15 mouse cellular contexts compared by ENCODE assay signal in genomic region chr13:94253052-94253451, GRCm38 (mm10).
"Had no signal": no experiment of that assay in that cellular context is flagged by ENCODE, and none has a peak within 500 bp of the region (broad histone marks: within the 10 kb centered on the region; RNA-seq: fewer than 3 reads in every experiment).

No protein-coding gene starts in this region.

- H3K9ac ChIP-seq: hindbrain, embryonic 14.5 days; limb, embryonic 12.5 days; liver, embryonic 13.5 days; lung, embryonic 14.5 days; midbrain, embryonic 13.5 days; neural tube, embryonic 15.5 days had no signal

- ATAC-seq: inflammation-experienced regulatory T-cells, adult 6 months; midbrain, embryonic 13.5 days had no signal

- H3K27me3 ChIP-seq: limb, embryonic 12.5 days; liver, embryonic 13.5 days; midbrain, embryonic 13.5 days; neural tube, embryonic 15.5 days had no signal

- H3K36me3 ChIP-seq: liver, embryonic 13.5 days; midbrain, embryonic 13.5 days; neural tube, embryonic 15.5 days had no signal

- H3K27ac ChIP-seq: hindbrain, embryonic 14.5 days; kidney, postnatal 0 days; limb, embryonic 12.5 days; liver, embryonic 13.5 days; midbrain, embryonic 13.5 days; neural tube, embryonic 15.5 days had no signal

- H3K9me3 ChIP-seq: limb, embryonic 12.5 days; liver, embryonic 13.5 days; midbrain, embryonic 13.5 days; neural tube, embryonic 15.5 days had no signal

- DNase-seq: kidney, adult 2 months; kidney, postnatal 36 days; layer of hippocampus, adult 9-11 months; layer of hippocampus, postnatal 36 days; liver, embryonic 13.5 days; lung, embryonic 14.5 days; right cerebral cortex, adult 18-20 months; thymus, postnatal 36 days had no signal

- H3K4me3 ChIP-seq: limb, embryonic 12.5 days; liver, embryonic 13.5 days; midbrain, embryonic 13.5 days; myocyte; neural tube, embryonic 15.5 days had no signal

- H3K4me2 ChIP-seq: hindbrain, embryonic 14.5 days; limb, embryonic 12.5 days; liver, embryonic 13.5 days; lung, embryonic 14.5 days; midbrain, embryonic 13.5 days; neural tube, embryonic 15.5 days had no signal
